Mouse (Mus musculus) CH12.LX (cell line): Measurements from ENCODE around the gene Sds. TPM values are rescaled to one million over a fixed set of nuclear protein-coding genes. Genes with fewer than 3 reads are reported as not detected.

Experiments
- DNase-seq: peaks from one replicate; pipeline ENCODE4 v3.0.0-alpha.2; 2013; ENCODE audit errors: extremely low read depth
- H3K27ac ChIP-seq: 2 replicates; pipeline ENCODE4 v1.5.1; 2012; ENCODE audit warnings: low read depth, mild to moderate bottlenecking, control low read depth, moderate library complexity; ENCODE audit not compliant: insufficient read depth
- H3K27me3 ChIP-seq: replicated peaks from 2 replicates; pipeline ENCODE3; 2012; ENCODE audit warnings: inconsistent platforms
- H3K36me3 ChIP-seq, 2 experiments: replicated peaks in 1 of 2; 2 replicates each; pipeline versions ENCODE3 to v1.6.1; 2012; ENCODE audit warnings: inconsistent platforms in 1 of 2, low read length in 1 of 2, mild to moderate bottlenecking in 1 of 2, mixed read lengths in 1 of 2, moderate library complexity in 1 of 2; ENCODE audit not compliant: control insufficient read depth in 1 of 2, insufficient read depth in 1 of 2
- H3K4me1 ChIP-seq, 2 experiments: 2 replicates each; pipeline ENCODE4 v1.6.1; 2012; ENCODE audit warnings: inconsistent platforms in 1 of 2, moderate library complexity in 1 of 2; ENCODE audit not compliant: insufficient read depth in 2 of 2, control insufficient read depth in 1 of 2
- H3K4me2 ChIP-seq: 2 replicates; pipeline ENCODE4 v1.6.1; 2012; ENCODE audit warnings: low read depth, mild to moderate bottlenecking, control low read depth; ENCODE audit not compliant: poor library complexity, insufficient read depth, severe bottlenecking
- H3K4me3 ChIP-seq, 3 experiments: fragments of 150-350 bp in 1 of 3; sonication (generic) in 1 of 3; replicated peaks in 1 of 3; 2 replicates each; pipeline versions ENCODE3 to v1.5.1; 2011 to 2012; ENCODE audit warnings: low read depth in 2 of 3, low read length in 2 of 3, mild to moderate bottlenecking in 2 of 3, moderate library complexity in 2 of 3, control low read depth in 1 of 3, improper control_type of control experiment in 1 of 3, inconsistent platforms in 1 of 3, mixed read lengths in 1 of 3; ENCODE audit not compliant: poor library complexity in 1 of 3
- H3K79me2 ChIP-seq: replicated peaks from 2 replicates; pipeline ENCODE4 v1.6.1; 2012; ENCODE audit warnings: mild to moderate bottlenecking, moderate library complexity; ENCODE audit not compliant: control insufficient read depth, poor library complexity, insufficient read depth, severe bottlenecking; ENCODE audit errors: extremely low read depth
- H3K9ac ChIP-seq: 2 replicates; pipeline ENCODE4 v1.6.1; 2012; ENCODE audit warnings: low read depth, mild to moderate bottlenecking, control low read depth, moderate library complexity; ENCODE audit not compliant: insufficient read depth
- H3K9me3 ChIP-seq: replicated peaks from 2 replicates; pipeline ENCODE3; 2012; ENCODE audit warnings: low read length, inconsistent platforms, mixed read lengths
- BHLHE40 ChIP-seq: IDR thresholded peaks from 2 replicates; pipeline ENCODE4 v1.6.1; 2011; ENCODE audit warnings: mild to moderate bottlenecking, low read depth, low read length, improper control_type of control experiment
- HCFC1 ChIP-seq: IDR thresholded peaks from 2 replicates; pipeline ENCODE4 v1.6.1; 2012; ENCODE audit warnings: low read depth, mild to moderate bottlenecking, inconsistent platforms, low read length, improper control_type of control experiment
- IRF4 ChIP-seq: IDR thresholded peaks from 2 replicates; pipeline ENCODE4 v1.6.1; 2014; ENCODE audit warnings: low read depth, mild to moderate bottlenecking, inconsistent platforms, low read length, improper control_type of control experiment
- JUND ChIP-seq: conservative IDR thresholded peaks from 2 replicates; pipeline ENCODE4 v1.6.1; 2011; ENCODE audit warnings: low read depth, low read length, improper control_type of control experiment
- MAFK ChIP-seq: IDR thresholded peaks from 2 replicates; pipeline ENCODE4 v1.6.1; 2011; ENCODE audit warnings: low read length, improper control_type of control experiment; ENCODE audit not compliant: insufficient replicate concordance
- MAX ChIP-seq: IDR thresholded peaks from 2 replicates; pipeline ENCODE4 v1.6.1; 2011; ENCODE audit warnings: low read length, improper control_type of control experiment
- MAZ ChIP-seq: IDR thresholded peaks from 2 replicates; pipeline ENCODE4 v1.6.1; 2012; ENCODE audit warnings: low read depth, mild to moderate bottlenecking, inconsistent platforms, low read length, improper control_type of control experiment, moderate library complexity
- MXI1 ChIP-seq: IDR thresholded peaks from 2 replicates; pipeline ENCODE4 v1.6.1; 2011; ENCODE audit warnings: mild to moderate bottlenecking, low read depth, low read length, improper control_type of control experiment
- MYC ChIP-seq: IDR thresholded peaks from 2 replicates; pipeline ENCODE4 v1.6.1; 2011; ENCODE audit warnings: low read depth, mild to moderate bottlenecking, improper control_type of control experiment, low read length
- NELFE ChIP-seq: IDR thresholded peaks from 2 replicates; pipeline ENCODE4 v1.6.1; 2011; ENCODE audit warnings: low read depth, low read length, improper control_type of control experiment
- PAX5 ChIP-seq: IDR thresholded peaks from 2 replicates; pipeline ENCODE4 v1.6.1; 2012; ENCODE audit warnings: low read length, inconsistent platforms, mixed read lengths
- POLR2A ChIP-seq: IDR thresholded peaks from 2 replicates; pipeline ENCODE4 v1.6.1; 2011; ENCODE audit warnings: low read depth, mild to moderate bottlenecking, improper control_type of control experiment, low read length
- RAD21 ChIP-seq: IDR thresholded peaks from 2 replicates; pipeline ENCODE4 v1.6.1; 2011; ENCODE audit warnings: low read depth, mild to moderate bottlenecking, low read length, improper control_type of control experiment, moderate library complexity
- RCOR1 ChIP-seq: conservative IDR thresholded peaks from 2 replicates; pipeline ENCODE4 v1.6.1; 2012; ENCODE audit warnings: low read depth, mild to moderate bottlenecking, inconsistent platforms, low read length, improper control_type of control experiment
- SIN3A ChIP-seq: IDR thresholded peaks from 2 replicates; pipeline ENCODE4 v1.6.1; 2012; ENCODE audit warnings: low read length, improper control_type of control experiment, inconsistent platforms
- TCF12 ChIP-seq: IDR thresholded peaks from 2 replicates; pipeline ENCODE4 v1.6.1; 2014; ENCODE audit warnings: low read depth, mild to moderate bottlenecking, inconsistent platforms, low read length, improper control_type of control experiment
- USF1 ChIP-seq: IDR thresholded peaks from 2 replicates; pipeline ENCODE4 v1.6.1; 2014; ENCODE audit warnings: low read depth, mild to moderate bottlenecking, inconsistent platforms, low read length, improper control_type of control experiment
- USF2 ChIP-seq: conservative IDR thresholded peaks from 2 replicates; pipeline ENCODE4 v1.6.1; 2011; ENCODE audit warnings: low read depth, low read length, improper control_type of control experiment
- ZMIZ1 ChIP-seq: IDR thresholded peaks from 2 replicates; pipeline ENCODE4 v1.6.1; 2012; ENCODE audit warnings: low read depth, mild to moderate bottlenecking, inconsistent platforms, low read length, improper control_type of control experiment
- dilution Hi-C: fragments of 300-500 bp; cut with MboI; formaldehyde crosslinking; loops from 2 replicates; pipeline ENCODE4 v1.14.3; 2020; ENCODE audit warnings: low sequenced_read_pairs; ENCODE audit not compliant: extremely low pct_unique_long_range_greater_than_20kb, extremely low pct_ligation_motif_present
- in situ Hi-C: fragments of 300-500 bp; cut with MboI; formaldehyde crosslinking; loops from 3 replicates; pipeline ENCODE4 v1.14.3; 2019; ENCODE audit warnings: low sequenced_read_pairs, low pct_ligation_motif_present, low pct_unique_long_range_greater_than_20kb, mixed read lengths
- polyA plus RNA-seq: library from polyadenylated mRNA; unstranded; fragments of >175 nt; gene quantifications from 2 replicates; pipeline ENCODE4 v1.2.1, GENCODE M21; 2012; ENCODE audit warnings: low read depth; ENCODE audit not compliant: insufficient read length
- total RNA-seq, 2 experiments: library from RNA; depleted of rRNA; stranded (reverse); fragments of 300-350 nt in 1 of 2; fragments of >200 nt in 1 of 2; gene quantifications; 2 replicates each; pipeline ENCODE4 v1.2.3; 2012 to 2014

The Sds gene
- total and polyA plus RNA-seq, 3 experiments: 0.76 TPM; not detected in 2

GRCm38 (mm10) chr5:120454756-120455337 is 21.5 kb upstream of the Sds start:
- Histone ChIP-seq H3K9ac (no peak overlapping the region), H3K79me2 (no peaks in the 10 kb centered on the region), H3K27me3 (peaks cover 57% of the 10 kb centered on the region), H3K4me1 (peaks cover 2 to 22% of the 10 kb centered on the region in 2 experiments; a peak in 2 of 4 replicates), H3K27ac (no peak overlapping the region), H3K4me2 (no peak overlapping the region), H3K4me3 (no peak overlapping the region), H3K9me3 (no peaks in the 10 kb centered on the region), H3K36me3 (no peaks in the 10 kb centered on the region)
- dilution Hi-C loops (no loop called here), in situ Hi-C loops (no loop called here)
- DNase-seq: no peak
- TF ChIP-seq IRF4: no peak
- TF ChIP-seq BHLHE40: no peak
- no peak for TF ChIP-seq ZMIZ1
- no peak for TF ChIP-seq USF2
- TF ChIP-seq POLR2A: no peak
- no peak for TF ChIP-seq MAFK
- no peak for TF ChIP-seq MYC
- no peak for TF ChIP-seq HCFC1
- no peak for TF ChIP-seq PAX5
- no peak for TF ChIP-seq RAD21

- dilution Hi-C loops: no loop called here
- no peaks in the 10 kb centered on the region for H3K36me3 ChIP-seq
- in situ Hi-C loops: no loop called here
- no peak overlapping the region for H3K4me2 ChIP-seq
- H3K4me3 ChIP-seq: no peak overlapping the region
- H3K9ac ChIP-seq: no peak overlapping the region
- no peak for DNase-seq
- TF ChIP-seq TCF12 (no peak), POLR2A (no peak), JUND (no peak), MAFK (no peak)
- H3K79me2 ChIP-seq: no peaks in the 10 kb centered on the region
- no peak overlapping the region for H3K27ac ChIP-seq
- no peaks in the 10 kb centered on the region for H3K9me3 ChIP-seq
- H3K4me1 ChIP-seq: peaks cover 6 to 34% of the 10 kb centered on the region in 2 experiments; a peak in 2 of 4 replicates
- H3K27me3 ChIP-seq: peaks cover 59% of the 10 kb centered on the region
Observed at GRCm38 (mm10) chr5:120456253-120456652, 20.1 kb upstream of the Sds start.

- no peak for DNase-seq
- no peak overlapping the region for H3K9ac ChIP-seq
- no peaks in the 10 kb centered on the region for H3K9me3 ChIP-seq
- H3K27me3 ChIP-seq: peaks cover 62% of the 10 kb centered on the region
- in situ Hi-C loops (no loop called here), dilution Hi-C loops (no loop called here)
- no peak overlapping the region for H3K4me3 ChIP-seq
- H3K27ac ChIP-seq: no peak overlapping the region
- H3K4me2 ChIP-seq: no peak overlapping the region
- H3K79me2 ChIP-seq: no peaks in the 10 kb centered on the region
- H3K4me1 ChIP-seq: peaks cover 13 to 41% of the 10 kb centered on the region in 2 experiments; a peak in 3 of 4 replicates
- TF ChIP-seq MAX (no peak), USF2 (no peak), MXI1 (no peak), SIN3A (no peak), USF1 (no peak), MAZ (no peak), MYC (no peak), RCOR1 (no peak), NELFE (no peak), BHLHE40 (no peak)
- no peaks in the 10 kb centered on the region for H3K36me3 ChIP-seq
Observed at GRCm38 (mm10) chr5:120456841-120457554, 19.3 kb upstream of the Sds start.
